Mouse (Mus musculus): Measurements from ENCODE around the gene Cfap221.

Gene Cfap221

DNA sequence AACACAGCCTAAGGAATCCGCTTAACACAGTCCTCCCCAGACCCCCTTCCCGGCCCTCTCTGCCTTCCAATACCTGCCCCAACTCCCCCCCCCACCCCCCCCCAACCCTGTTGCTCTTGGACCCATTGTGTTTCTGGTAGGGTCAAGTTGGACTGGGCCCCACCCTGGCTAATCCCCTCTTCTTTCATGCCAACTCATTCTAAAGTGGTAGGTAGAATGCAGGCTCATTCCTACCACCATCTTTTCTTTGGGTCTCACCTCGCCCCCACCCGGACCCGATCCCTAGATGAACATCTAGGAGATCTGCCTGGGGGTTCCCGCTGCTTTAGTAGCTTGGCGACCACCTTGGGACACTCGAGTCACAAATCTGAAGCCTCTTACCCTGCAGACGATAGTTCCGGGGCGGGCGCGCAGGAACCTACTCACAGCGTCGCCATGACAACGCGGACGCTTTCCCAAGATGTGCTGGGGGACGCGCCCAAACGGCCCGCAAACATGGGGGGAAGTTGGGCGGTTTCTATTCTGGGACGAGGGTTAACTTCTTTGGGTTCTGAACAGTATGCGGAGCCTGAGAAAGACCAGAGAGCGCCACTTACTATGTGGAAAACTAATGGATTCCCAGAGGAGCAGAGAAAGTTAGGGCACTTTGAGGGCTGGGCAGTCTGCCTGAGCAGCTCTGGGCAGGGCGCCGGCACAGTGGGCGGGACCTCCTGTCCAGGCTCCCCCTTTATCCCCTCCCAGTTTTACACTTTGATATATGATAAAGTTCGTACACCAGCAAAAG, at the start of gene Cfap221:
Gene Cfap221, minus strand, starts transcription at position 437 of the 784 bp plus-strand sequence.
- DNase-seq (ENCODE audit: extremely low read depth, insufficient read length, low spot score), result no peak

GRCm38 (mm10) chr1:120044584-120044983, 47.5 kb upstream of the Cfap221 start:
- no peak for DNase-seq (ENCODE audit: extremely low read depth, insufficient read length, low spot score)

GRCm38 (mm10) chr1:120042421-120042820, 45.4 kb upstream of the Cfap221 start:
- DNase-seq (ENCODE audit: extremely low read depth, insufficient read length, low spot score), result no peak

DNA sequence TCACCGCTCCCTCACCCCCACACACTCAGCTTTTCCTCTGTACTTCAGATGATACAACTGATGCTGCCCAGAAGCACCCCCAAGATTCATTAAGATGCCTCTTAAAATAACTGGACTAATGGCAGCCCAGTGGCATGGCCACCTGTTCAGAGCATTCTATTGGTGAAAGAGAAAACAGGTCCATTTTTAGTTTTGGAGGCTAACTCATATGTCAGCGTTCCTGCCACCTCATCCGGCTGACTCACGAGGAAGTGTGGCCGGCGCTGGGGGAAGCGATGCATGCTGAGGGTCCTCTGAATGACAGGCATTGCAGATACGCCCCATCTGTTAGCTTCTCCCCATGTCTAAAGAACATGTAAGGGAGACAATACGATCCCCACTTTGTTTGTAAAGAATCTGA, 41.6 kb upstream of the Cfap221 start:
- DNase-seq (ENCODE audit: extremely low read depth, insufficient read length, low spot score), result no peak

- no peak for DNase-seq (ENCODE audit: extremely low read depth, insufficient read length, low spot score)
Observed at GRCm38 (mm10) chr1:120037021-120037683, 40.1 kb upstream of the Cfap221 start.

DNA sequence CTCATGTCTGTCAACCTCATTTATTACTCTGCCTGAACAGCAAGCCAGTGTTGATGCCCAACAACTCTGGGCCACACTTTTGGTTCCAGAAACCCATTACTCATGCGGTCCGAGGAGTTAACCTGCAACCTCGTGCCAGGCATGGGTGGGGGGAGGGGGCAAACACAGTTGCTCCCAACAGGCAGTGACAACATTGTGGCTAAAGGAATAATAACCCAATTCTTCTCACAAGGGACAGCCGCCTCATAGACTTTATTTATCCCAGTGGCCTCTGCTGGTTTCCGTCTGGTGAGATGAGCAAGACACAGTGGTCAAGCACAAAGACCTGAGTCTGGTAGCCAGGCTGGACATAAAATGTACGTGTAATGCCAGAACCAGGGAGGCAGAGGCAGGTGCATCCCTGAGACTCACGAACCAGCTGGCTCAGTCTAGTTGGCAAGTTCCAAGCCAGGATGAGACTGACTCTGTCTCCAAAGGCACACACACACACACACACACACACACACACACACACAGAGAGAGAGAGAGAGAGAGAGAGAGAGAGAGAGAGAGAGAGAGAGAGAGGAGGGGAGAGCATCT, 38.5 kb upstream of the Cfap221 start:
- peak; percentile 45 for DNase-seq (ENCODE audit: extremely low read depth, insufficient read length, low spot score)

- DNase-seq (ENCODE audit: extremely low read depth, insufficient read length, low spot score), result peak; percentile 27
Observed at GRCm38 (mm10) chr1:120034793-120035192, 37.8 kb upstream of the Cfap221 start.

DNA sequence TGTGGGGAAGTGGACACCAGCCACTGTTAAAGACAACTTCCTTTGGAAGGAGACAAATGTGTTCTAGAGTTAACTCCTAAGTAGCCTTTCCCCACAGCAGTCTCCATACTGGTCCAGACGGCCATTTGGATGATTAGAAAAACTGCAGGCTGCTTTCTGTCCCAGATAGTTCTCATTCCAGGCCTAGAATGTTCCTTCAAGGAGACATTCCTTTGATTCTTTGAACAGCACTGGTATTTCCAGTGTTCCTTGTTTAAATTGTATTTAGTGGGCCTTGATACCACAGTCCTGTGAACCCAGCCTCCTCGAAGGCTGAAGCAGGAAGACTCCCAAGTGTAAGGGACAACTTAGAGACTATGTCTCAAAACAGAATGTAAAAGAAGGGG, 36.4 kb upstream of the Cfap221 start:
- DNase-seq (ENCODE audit: extremely low read depth, insufficient read length, low spot score), result no peak

GRCm38 (mm10) chr1:120032804-120033468, 35.9 kb upstream of the Cfap221 start:
- DNase-seq (ENCODE audit: extremely low read depth, insufficient read length, low spot score), result peak; percentile 71

DNA sequence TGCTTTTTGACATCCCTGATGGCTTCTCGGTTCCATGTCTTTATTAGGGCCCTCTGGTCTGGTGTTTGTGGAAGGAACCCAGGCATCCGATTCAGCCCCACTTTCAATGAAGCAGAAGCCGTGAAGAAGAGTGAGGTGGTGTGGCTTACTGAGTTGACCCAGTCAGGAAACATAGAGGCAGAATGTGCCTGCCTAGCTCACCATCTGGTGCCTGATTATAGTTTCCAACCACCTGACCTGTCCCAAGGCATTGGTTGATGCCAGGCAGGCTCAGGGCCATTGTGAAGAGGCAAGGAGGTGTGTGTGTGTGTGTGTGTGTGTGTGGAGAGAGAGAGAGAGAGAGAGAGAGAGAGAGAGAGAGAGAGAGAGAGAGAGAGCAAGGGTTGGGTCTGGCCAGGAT, 33.4 kb upstream of the Cfap221 start:
- no peak for DNase-seq (ENCODE audit: extremely low read depth, insufficient read length, low spot score)

DNA sequence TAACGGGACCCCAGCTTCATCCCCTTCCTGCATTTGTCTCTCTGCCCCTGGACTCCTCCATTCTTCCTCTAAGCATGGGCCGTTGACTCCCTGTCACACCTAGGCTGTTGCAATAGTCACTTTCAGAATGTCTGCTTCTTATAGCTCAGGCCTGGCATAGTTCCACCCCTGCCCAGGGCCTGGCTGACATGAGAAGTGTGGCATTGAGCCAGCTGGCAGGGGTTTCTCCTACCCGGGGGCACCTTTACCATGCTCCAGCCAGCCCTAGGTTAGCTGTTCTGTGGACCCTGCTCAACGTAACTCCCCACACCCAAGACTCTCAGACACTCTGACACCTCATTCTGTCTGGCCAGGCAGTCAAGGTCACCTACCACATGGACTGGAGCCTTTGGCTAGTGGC, 30.7 kb upstream of the Cfap221 start:
- DNase-seq (ENCODE audit: extremely low read depth, insufficient read length, low spot score), result peak; percentile 22

- DNase-seq (ENCODE audit: extremely low read depth, insufficient read length, low spot score), result no peak
Observed at GRCm38 (mm10) chr1:120025050-120025439, 28.0 kb upstream of the Cfap221 start.

DNA sequence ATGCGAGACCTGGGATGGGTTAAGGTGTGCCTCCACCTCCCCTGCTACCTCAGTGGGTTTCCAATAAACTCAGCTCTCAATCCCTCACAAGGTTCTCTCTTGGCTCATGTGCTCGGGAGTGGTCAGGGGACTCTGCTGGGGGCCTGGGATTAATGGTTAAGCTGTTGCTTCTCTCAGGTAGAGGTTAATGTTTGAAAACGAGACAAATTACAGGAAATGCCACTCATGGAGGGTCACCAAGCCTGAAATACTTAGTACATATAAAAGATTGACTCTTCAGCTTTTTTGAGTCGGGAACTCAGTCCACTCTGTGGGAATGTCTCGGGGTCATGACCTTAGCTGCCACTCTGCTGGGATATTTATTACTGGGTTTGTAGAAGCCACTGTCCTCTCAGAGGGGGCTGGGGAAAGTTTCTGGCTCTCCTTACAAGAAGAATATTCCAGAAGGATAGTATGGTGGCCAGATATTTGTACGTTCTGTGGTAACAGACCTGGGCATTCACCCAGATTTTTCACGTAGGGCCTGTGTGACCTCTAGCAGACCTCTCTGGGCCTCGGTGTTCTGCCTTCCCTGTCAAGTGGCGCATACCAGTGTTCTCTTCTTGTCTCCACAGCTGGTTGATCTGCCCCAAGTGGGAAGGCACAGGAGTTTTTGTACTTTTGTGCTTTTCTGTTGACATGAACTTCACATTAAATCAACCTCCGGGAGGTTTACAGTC, 27.5 kb upstream of the Cfap221 start:
- DNase-seq (ENCODE audit: extremely low read depth, insufficient read length, low spot score), result no peak

- no peak for DNase-seq (ENCODE audit: extremely low read depth, insufficient read length, low spot score)
Observed at GRCm38 (mm10) chr1:120021951-120022350, 24.9 kb upstream of the Cfap221 start.

DNA sequence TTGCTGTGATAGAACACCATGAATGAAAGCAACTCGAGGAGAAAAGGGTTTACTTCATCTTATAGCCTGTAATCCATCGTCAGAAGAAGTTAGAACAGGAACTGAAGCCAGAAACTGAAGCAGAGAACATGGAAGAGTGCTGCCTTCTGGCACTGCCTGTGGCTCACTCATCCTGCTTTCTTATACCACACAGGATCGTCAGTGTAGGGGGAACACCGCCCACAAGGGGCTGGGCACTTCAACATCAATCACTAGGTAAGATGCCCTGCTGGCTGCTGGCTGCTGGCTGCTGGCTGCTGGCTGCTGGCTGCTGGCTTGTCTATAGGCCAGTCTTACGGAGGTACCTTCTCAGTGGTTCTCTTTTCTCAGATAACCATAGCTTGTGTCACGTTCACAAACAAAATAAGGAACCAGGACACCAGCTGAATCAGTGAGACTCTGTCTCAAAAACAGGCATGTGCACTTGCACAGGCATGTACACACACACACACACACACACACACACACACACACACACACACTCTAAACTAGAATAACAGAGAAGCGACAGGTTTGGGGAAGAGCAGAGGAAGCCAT, 23.4 kb upstream of the Cfap221 start:
- no peak for DNase-seq (ENCODE audit: extremely low read depth, insufficient read length, low spot score)

DNA sequence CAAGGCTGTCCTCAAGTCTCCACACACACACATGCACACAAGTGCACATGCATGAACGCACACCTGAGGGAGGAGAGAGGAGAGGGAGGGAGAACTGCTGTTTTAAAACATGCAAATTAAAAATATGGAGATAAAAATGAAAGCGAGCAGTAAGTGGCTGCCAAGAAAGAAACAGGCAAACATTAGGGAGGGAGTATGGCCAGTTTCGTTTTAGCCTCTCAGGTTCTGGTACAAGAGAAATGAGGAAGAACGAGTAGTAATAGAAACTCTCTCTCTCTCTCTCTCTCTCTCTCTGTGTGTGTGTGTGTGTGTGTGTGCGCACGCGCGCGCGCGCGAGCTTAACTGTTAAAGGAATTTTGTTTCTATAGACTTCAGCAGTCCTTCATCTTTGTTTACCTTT, 22.4 kb upstream of the Cfap221 start:
- DNase-seq (ENCODE audit: extremely low read depth, insufficient read length, low spot score), result no peak

- DNase-seq (ENCODE audit: extremely low read depth, insufficient read length, low spot score), result no peak
Observed at GRCm38 (mm10) chr1:120018900-120019299, 21.9 kb upstream of the Cfap221 start.

DNA sequence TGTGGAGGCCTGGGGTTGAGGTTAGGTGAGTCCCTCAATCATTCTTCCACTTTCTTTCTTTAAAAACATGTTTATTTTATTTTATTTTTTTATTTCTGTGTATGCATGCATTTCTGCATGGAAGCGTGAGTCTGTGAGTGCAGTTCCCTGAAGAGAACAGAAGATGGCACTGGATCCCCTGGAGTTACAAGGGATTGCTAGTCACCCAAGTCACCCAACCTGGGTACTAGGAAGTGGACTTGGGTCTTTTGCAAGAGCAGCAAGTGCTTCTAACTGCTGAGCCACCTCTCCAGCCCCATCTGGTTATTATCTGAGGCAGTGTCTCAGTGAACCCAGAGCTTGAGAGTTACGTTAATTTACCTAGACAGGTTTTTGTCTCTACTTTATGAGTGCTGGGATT, 19.2 kb upstream of the Cfap221 start:
- DNase-seq (ENCODE audit: extremely low read depth, insufficient read length, low spot score), result no peak

- DNase-seq (ENCODE audit: extremely low read depth, insufficient read length, low spot score), result no peak
Observed at GRCm38 (mm10) chr1:120013111-120013510, 16.1 kb upstream of the Cfap221 start.

DNA sequence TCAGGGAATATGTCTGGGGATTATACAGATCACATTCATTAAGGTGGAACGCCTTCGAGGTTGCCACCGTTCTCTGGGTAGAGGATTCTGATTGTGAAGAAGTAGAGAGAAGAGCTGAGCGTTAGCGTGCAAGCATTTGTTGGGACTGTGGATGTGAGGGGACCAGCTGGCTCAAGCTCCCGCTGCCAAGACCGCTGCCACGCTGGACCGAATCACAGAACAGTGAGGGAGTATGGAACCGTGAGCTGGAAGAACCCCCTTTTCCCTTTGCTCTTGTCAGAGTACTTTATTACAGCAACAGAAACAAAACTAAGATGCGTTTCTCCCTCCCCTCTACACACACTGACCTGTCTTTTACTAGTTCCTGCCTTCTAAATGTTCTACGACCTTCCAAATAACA, 15.6 kb upstream of the Cfap221 start:
- DNase-seq (ENCODE audit: extremely low read depth, insufficient read length, low spot score), result no peak

Measured in 3134 (cell line).